Mouse (Mus musculus) layer of hippocampus, postnatal 25 days (tissue): ENCODE results near the gene P3h2. TPM values are rescaled to one million over a fixed set of nuclear protein-coding genes. Genes with fewer than 3 reads are reported as not detected.

Experiments used
- DNase-seq, 2 experiments: peaks; one replicate each; pipeline ENCODE4 v3.0.0; 2022; ENCODE audit warnings: mixed read lengths in 2 of 2, low spot score in 1 of 2; ENCODE audit errors: extremely low spot score in 1 of 2
- total RNA-seq, 2 experiments: library from RNA; stranded (reverse); gene quantifications; 2 replicates each; pipeline ENCODE4 v1.2.3; 2021

Gene P3h2
- total RNA-seq, 2 experiments from 2014 or later = 2.8 to 3.8 TPM

GRCm38 (mm10) chr16:26075063-26075462 is 30.5 kb downstream of the P3h2 start:
- DNase-seq = no peak

DNA sequence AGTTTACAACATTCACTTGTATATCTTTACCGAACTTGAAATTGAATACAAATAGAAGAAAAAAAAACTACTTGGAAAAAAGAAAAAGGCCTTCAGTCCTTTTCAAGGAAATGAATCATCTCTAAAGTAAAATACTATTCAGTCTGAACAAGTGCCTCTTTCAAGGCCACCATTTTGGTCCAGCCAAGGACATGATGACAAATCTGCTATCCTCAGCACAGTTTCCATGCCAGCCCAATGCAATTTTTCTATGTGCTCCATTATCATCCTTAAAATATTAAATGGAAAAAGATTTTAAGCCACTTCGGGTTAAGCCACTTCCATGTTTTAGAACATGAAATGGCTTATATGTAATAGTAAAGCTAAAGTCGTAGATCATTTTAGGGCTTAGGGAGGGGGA is 35.2 kb downstream of the P3h2 start:
- no peak for DNase-seq

DNA sequence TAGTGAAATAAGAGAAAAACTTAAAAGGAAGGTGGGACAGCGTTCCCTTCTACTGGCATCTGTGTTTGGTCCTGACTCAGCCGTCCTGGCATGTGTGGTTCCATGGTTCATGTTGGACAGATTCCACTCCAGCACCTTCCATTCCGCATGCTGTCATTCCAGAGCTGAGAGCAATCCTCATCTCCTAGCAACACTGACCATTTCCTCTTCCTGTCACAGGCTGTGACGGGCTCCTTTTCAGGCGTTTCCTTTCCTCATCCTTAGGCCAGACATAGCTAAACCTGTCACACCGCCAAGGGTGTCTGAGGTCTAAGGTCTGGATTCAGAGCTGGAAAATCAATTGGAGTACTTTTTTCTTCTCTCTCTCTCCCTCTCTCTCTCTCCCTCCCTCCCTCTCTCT is 40.5 kb downstream of the P3h2 start:
- DNase-seq = no peak

DNA sequence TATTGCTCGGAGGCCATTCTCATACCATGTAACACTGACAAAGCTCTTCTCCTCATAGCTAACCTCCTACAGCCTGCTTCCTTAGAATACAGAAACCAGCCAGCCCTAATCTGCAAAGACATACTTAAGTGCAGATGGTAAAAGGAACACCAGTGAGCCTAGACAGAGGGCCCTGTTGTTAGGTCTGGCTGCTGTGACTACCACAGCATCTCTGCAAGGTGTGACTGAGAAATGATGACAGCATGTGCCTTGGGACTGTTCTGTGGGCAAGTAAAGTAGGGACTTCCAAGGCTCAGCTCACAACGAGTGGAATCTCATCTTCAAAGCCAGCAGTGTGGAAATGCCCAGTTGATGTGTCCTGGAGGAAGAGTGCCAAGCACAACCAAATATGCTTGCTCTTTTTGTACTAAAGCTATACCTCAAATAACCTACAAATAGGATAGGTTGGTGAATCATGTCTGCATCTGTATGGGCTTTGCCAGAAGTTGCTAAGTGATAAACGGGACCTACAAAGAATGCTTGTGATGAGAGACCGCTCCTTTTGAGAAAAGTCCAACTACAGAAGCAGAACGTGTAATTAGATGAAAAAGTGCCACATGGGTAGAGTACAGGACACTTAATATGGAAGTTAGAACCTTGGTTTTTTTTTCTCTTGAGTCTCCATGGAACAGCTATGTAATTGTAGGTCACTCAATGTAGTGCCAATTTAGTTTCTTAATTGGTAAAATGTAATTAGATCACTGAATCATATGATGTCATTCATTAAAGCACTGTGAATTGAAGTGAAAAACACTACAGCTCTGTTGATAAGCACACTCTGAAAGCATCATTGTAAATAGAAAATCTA is 45.1 kb downstream of the P3h2 start:
- DNase-seq = no peak

- DNase-seq = no peak
Measured at GRCm38 (mm10) chr16:26053631-26054030, 52.0 kb downstream of the P3h2 start.

DNA sequence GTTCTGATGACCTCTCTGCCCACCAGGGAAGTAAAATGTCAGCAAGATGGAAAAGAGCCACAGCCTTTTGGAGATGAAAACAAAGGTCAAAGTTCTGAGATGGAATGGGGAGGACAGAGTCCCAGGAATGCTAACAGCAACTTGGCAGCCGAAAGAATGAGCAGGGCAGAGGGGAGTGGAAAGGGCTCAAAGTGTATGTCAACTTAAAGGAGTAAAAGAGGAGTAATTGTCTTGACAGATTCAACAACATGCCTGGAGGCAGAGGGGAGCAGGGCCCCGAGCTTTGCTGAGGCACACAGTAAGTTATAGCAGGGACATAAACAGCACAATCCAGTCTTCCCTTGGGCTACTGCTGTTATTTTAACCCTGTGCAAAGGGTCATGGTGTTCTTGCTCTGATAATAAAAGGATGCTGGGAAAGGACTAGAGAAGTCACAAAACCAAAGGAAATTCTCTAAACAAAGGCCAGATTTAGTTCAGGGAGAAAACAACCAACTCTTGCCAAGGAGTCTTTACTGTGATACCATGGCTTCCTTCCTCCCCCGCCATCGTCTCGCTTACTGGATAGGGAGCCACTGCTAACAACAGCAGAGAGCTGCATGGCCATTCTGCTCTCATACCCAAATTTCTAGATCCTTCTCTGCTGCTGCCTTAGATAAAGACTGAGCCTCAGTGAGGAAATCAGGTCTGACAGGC is 56.0 kb downstream of the P3h2 start:
- DNase-seq = no peak

DNA sequence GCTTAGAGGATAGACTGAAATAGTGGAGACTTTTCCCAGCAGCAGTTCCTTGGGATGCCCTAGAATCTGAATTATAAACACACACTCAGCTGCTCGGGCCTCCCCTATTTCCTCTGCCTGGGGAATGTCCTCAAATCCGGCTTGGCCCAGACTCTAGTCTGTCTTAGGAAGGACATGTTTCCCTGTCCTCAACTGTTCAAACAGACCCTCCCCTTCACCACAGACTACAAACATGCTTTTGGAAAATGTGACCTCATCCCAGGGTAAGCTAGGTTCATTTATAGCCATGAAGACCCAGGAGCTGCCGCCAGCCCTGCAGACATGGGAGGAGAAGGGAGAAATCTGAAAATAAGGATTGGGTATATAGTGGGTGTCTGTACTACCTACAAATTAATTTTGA is 57.7 kb downstream of the P3h2 start:
- no peak for DNase-seq

DNA sequence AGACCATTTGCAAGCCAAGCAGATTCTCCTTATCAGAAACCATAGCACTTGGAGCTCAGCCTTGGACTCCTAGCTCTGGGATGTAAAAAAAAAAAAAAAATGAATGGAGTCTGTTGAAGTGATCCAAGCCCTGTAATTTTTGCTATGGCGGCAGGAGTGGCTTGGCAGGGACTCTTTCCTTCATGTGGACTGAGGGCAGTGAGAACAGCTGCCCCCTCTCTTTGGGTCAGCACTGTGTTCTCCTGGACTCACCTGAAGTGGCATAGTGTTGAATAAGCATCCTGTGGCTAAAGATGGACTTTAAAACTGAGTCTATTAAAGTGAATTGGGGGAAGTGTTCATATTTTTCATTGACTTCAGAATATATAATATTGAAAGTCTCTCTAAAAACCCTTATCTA is 58.2 kb downstream of the P3h2 start:
- no peak for DNase-seq

DNA sequence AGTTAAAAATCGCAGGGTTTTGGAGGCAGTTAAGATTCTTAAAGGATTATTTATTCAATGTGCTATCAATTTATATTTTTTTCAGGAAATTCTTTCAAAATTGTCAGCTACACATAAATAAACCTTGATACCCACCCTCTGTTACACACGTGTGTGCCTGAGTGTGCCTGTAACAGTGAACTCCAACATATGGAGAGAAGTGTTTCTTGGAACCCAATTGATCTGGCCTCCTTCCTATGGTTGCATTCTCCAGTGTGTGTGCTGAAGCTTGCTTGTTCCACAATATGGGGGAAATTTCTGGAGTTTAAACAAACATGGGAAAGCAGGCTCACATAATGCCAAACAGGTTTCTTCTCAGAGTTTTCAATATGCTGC is 63.7 kb downstream of the P3h2 start:
- DNase-seq = no peak

DNA sequence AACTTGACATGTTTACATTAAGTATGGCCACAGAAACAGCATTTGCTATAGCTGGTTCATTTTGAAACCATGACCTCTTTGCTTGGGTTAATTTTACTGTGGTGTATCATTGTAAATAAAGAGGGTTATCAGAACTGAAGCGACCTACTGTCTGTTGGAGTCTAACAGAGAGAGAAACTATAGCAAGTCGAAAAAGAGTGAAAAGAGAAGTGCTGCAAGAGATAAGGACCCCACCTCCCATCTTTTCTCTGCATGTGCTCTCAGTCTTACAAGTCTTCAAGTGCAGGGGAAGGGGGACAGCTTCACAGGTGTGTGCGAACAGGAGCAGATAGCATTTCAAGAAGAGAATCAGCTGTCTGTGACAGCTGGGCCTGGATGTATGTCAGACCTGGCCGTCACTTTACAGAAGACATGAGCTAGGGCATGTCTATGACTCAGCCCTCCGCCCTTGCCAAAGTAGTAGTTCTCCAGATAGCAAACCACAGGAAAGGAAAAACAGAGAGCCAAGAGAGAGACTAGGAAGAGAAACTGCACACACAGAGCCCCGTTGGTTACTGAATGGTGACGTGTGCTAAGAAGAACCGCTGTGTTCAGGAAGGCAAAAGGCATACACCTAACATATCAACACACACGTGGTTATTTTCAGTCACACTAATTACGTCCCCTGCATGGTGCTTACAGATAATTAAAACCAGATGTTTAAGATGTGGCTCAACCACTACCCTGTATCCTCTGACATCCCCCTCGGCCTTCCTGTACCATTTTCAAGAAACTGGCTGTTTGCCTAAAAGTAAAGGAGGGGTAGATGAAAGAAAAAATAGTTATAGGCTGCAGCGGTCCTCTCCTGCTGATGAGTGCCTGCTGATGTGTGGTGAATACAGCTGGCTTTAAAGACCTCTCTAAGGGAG is 64.3 kb downstream of the P3h2 start:
- no peak for DNase-seq

GRCm38 (mm10) chr16:26039320-26039719 is 66.3 kb downstream of the P3h2 start:
- no peak for DNase-seq

GRCm38 (mm10) chr16:26035525-26035924 is 70.1 kb downstream of the P3h2 start:
- no peak for DNase-seq

DNA sequence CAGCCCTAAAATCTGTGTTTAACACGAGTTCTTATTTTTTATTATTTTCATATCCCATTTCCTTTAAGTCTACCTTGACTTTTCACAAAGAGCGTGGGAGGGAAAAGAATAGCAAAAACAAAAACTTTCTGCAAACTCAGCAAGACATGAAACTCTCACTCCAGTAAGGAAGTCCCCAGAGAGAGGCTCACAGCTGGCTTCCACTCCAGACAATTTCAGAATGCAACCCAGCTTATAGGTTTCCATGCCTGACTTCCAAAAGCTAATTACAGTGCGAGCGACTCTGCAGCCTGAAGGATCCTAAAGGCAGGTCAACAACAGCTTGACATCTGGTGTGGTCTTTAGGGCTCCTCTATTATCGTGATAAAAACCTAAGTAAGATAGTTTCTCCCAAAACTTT is 70.5 kb downstream of the P3h2 start:
- no peak for DNase-seq

GRCm38 (mm10) chr16:26029424-26030012 is 76.1 kb downstream of the P3h2 start:
- no peak for DNase-seq

GRCm38 (mm10) chr16:26026416-26026815 is 79.2 kb downstream of the P3h2 start:
- no peak for DNase-seq

DNA sequence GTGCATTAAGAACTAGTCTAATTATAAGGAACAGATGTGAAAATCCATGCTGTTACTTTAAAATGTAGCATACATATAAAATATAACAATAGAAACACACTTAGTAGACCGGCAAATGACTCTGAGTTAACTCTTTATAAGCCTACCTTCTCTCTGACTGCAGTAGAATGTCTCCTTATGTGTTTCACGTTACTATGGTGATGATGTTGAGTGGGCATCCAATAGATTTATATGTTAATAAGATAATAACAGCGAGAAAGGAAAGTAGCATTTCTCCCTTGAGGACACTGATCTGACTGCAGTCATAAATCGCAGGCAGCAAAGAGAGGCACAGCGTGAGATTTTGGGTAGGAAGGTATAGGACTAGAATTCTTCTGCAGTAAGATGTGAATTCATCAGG is 81.0 kb downstream of the P3h2 start:
- DNase-seq = no peak

DNA sequence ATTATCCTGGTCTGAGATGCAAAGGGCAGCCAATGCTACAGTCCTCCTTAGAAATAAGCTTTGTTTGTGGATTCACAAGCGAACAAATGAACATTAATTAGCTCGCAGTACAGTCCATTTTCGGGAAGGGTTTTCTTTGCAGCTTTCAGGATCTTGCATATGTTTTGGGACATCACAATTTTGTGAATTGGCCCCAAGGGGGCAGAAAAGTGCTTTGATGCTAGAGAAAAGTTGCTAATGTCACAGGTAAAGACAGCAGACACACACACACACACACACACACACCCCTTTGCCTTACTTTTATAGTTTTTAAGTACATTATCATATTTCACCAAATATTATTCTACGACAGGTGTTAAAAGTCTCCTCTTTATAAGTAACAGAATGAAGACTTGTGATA is 82.2 kb downstream of the P3h2 start:
- DNase-seq = peak in 1 of 2 experiments; percentile 6

- DNase-seq = no peak
Measured at GRCm38 (mm10) chr16:26021759-26022158, 83.8 kb downstream of the P3h2 start.

- no peak for DNase-seq
Measured at GRCm38 (mm10) chr16:26005811-26006210, 99.8 kb downstream of the P3h2 start.

- no peak for DNase-seq
Measured at GRCm38 (mm10) chr16:26003261-26003660, 102.3 kb downstream of the P3h2 start.

- DNase-seq = no peak
Measured at GRCm38 (mm10) chr16:26002848-26003247, 102.7 kb downstream of the P3h2 start.
